Mouse (Mus musculus): ENCODE measurements around the gene Dcun1d2. TPM values are rescaled to one million over a fixed set of nuclear protein-coding genes. Genes with fewer than 3 reads are reported as not detected.

Gene Dcun1d2
- polyA plus RNA-seq, 1 experiment from 2014 or later = 23.3 TPM

GRCm38 (mm10) chr8:13216386-13216785 lies 71.5 kb downstream of the Dcun1d2 start:
- WGBS = 70% methylated on average over 8 of the region's 8 CpGs
- DNase-seq (ENCODE audit: low spot score) = no peak

GRCm38 (mm10) chr8:13213479-13214268 lies 74.3 kb downstream of the Dcun1d2 start:
- WGBS = 27% methylated on average over 10 of the region's 10 CpGs
- Histone ChIP-seq H3K27ac (peak overlapping the region; percentile 50), H3K36me3 (no peaks in the 10 kb centered on the region), H3K4me3 (peak overlapping the region; percentile 22; the same call in 1 of the 2 replicates), H3K9me3 (replicated peaks) (no peaks in the 10 kb centered on the region), H3K4me1 (peaks cover 13% of the 10 kb centered on the region), H3K27me3 (ENCODE audit: low read depth, poor library complexity, severe bottlenecking) (no peaks in the 10 kb centered on the region)
- peak; percentile 91 for DNase-seq (ENCODE audit: low spot score)

More at GRCm38 (mm10) chr8:13216386-13216785, 71.5 kb downstream of the Dcun1d2 start:
- Histone ChIP-seq H3K4me1 (peaks cover 13% of the 10 kb centered on the region), H3K27me3 (ENCODE audit: low read depth, poor library complexity, severe bottlenecking) (no peaks in the 10 kb centered on the region), H3K9me3 (replicated peaks) (no peaks in the 10 kb centered on the region), H3K36me3 (no peaks in the 10 kb centered on the region), H3K4me3 (no peak overlapping the region), H3K27ac (no peak overlapping the region)

- Histone ChIP-seq H3K36me3 (no peaks in the 10 kb centered on the region), H3K27me3 (ENCODE audit: low read depth, poor library complexity, severe bottlenecking) (no peaks in the 10 kb centered on the region), H3K4me1 (peaks cover 13% of the 10 kb centered on the region), H3K4me3 (no peak overlapping the region), H3K27ac (no peak overlapping the region), H3K9me3 (replicated peaks) (no peaks in the 10 kb centered on the region)
- no peak for DNase-seq (ENCODE audit: low spot score)
- WGBS = 42% methylated on average over 1 of the region's 1 CpGs
Observed at GRCm38 (mm10) chr8:13209770-13210169, 78.2 kb downstream of the Dcun1d2 start.

- H3K27ac ChIP-seq = no peak overlapping the region
- H3K27me3 ChIP-seq (ENCODE audit: low read depth, poor library complexity, severe bottlenecking) = no peaks in the 10 kb centered on the region
- no peaks in the 10 kb centered on the region for H3K36me3 ChIP-seq
- no peak overlapping the region for H3K4me3 ChIP-seq
- no peaks in the 10 kb centered on the region for H3K9me3 ChIP-seq (replicated peaks)
- peaks cover 9% of the 10 kb centered on the region for H3K4me1 ChIP-seq
- WGBS = 48% methylated on average over 6 of the region's 6 CpGs
- no peak for DNase-seq (ENCODE audit: low spot score)
Observed at GRCm38 (mm10) chr8:13208627-13209355, 79.1 kb downstream of the Dcun1d2 start.

- no peak for DNase-seq (ENCODE audit: low spot score)
- no peaks in the 10 kb centered on the region for H3K36me3 ChIP-seq
- H3K27ac ChIP-seq = no peak overlapping the region
- peaks cover 24% of the 10 kb centered on the region for H3K27me3 ChIP-seq (ENCODE audit: low read depth, poor library complexity, severe bottlenecking)
- WGBS = 29% methylated on average over 5 of the region's 5 CpGs
- H3K4me1 ChIP-seq = peaks cover 1% of the 10 kb centered on the region; the same call in 1 of the 2 replicates
- no peaks in the 10 kb centered on the region for H3K9me3 ChIP-seq (replicated peaks)
- no peak overlapping the region for H3K4me3 ChIP-seq
Observed at GRCm38 (mm10) chr8:13206290-13206689, 81.6 kb downstream of the Dcun1d2 start.

Other genes starting within 250 kb of the Dcun1d2 start
- 0.20 and 0.33 TPM in 2 replicates for gene Proz, start 227.2 kb downstream of the Dcun1d2 start, polyA plus RNA-seq (2016; fragmentation: Nextera tagmentation; extraction: Ambion mirVana)
- gene Pcid2, start 182.7 kb downstream of the Dcun1d2 start, polyA plus RNA-seq (2016; fragmentation: Nextera tagmentation; extraction: Ambion mirVana) = 62.9 and 65.8 TPM in 2 replicates
- gene Cul4a, start 182.5 kb downstream of the Dcun1d2 start, polyA plus RNA-seq (2016; fragmentation: Nextera tagmentation; extraction: Ambion mirVana) = 92.4 and 104 TPM in 2 replicates
- gene Lamp1, start 129.0 kb downstream of the Dcun1d2 start, polyA plus RNA-seq (2016; fragmentation: Nextera tagmentation; extraction: Ambion mirVana) = 186 and 196 TPM in 2 replicates
- 16.0 and 18.8 TPM in 2 replicates for gene Grtp1, start 87.5 kb downstream of the Dcun1d2 start, polyA plus RNA-seq (2016; fragmentation: Nextera tagmentation; extraction: Ambion mirVana)
- 0.14 TPM in 1 of 2 replicates, not detected in the other for gene Adprhl1, start 34.0 kb downstream of the Dcun1d2 start, polyA plus RNA-seq (2016; fragmentation: Nextera tagmentation; extraction: Ambion mirVana)
- gene Tmco3, start 59 bp upstream of the Dcun1d2 start, polyA plus RNA-seq (2016; fragmentation: Nextera tagmentation; extraction: Ambion mirVana) = 32.1 and 37.5 TPM in 2 replicates
- gene Tfdp1, start 50.6 kb upstream of the Dcun1d2 start, polyA plus RNA-seq (2016; fragmentation: Nextera tagmentation; extraction: Ambion mirVana) = 183 and 197 TPM in 2 replicates
- not detected in 2 replicates for gene Atp4b, start 108.7 kb upstream of the Dcun1d2 start, polyA plus RNA-seq (2016; fragmentation: Nextera tagmentation; extraction: Ambion mirVana)
- gene Grk1, start 117.0 kb upstream of the Dcun1d2 start, polyA plus RNA-seq (2016; fragmentation: Nextera tagmentation; extraction: Ambion mirVana) = 0.06 TPM in 2 replicates
- 0.29 and 0.40 TPM in 2 replicates for gene Tmem255b, start 147.1 kb upstream of the Dcun1d2 start, polyA plus RNA-seq (2016; fragmentation: Nextera tagmentation; extraction: Ambion mirVana)
- gene Gas6, start 206.4 kb upstream of the Dcun1d2 start, polyA plus RNA-seq (2016; fragmentation: Nextera tagmentation; extraction: Ambion mirVana) = 3.4 and 4.3 TPM in 2 replicates